Mouse (Mus musculus) CH12.LX (cell line): Measurements from ENCODE around the gene Zbtb7a.

Experiments used
- CTCF ChIP-seq, 2 experiments: IDR thresholded peaks in 1 of 2; conservative IDR thresholded peaks in 1 of 2; 2 replicates each; pipeline ENCODE4 v1.5.1; 2011 to 2012; ENCODE audit warnings: low read depth in 2 of 2, low read length in 2 of 2, improper control_type of control experiment in 1 of 2, inconsistent platforms in 1 of 2, mild to moderate bottlenecking in 1 of 2, moderate library complexity in 1 of 2
- MEF2A ChIP-seq: IDR thresholded peaks from 2 replicates; pipeline ENCODE4 v1.6.1; 2014; ENCODE audit warnings: low read depth, mild to moderate bottlenecking, inconsistent platforms, low read length, improper control_type of control experiment, borderline replicate concordance
- MYC ChIP-seq: IDR thresholded peaks from 2 replicates; pipeline ENCODE4 v1.6.1; 2011; ENCODE audit warnings: low read depth, mild to moderate bottlenecking, improper control_type of control experiment, low read length
- POLR2A ChIP-seq: IDR thresholded peaks from 2 replicates; pipeline ENCODE4 v1.6.1; 2011; ENCODE audit warnings: low read depth, mild to moderate bottlenecking, improper control_type of control experiment, low read length
- RCOR1 ChIP-seq: conservative IDR thresholded peaks from 2 replicates; pipeline ENCODE4 v1.6.1; 2012; ENCODE audit warnings: low read depth, mild to moderate bottlenecking, inconsistent platforms, low read length, improper control_type of control experiment
- USF2 ChIP-seq: conservative IDR thresholded peaks from 2 replicates; pipeline ENCODE4 v1.6.1; 2011; ENCODE audit warnings: low read depth, low read length, improper control_type of control experiment

GRCm38 (mm10) chr10:81141455-81142210, 6.6 kb downstream of the Zbtb7a start:
- no peak for TF ChIP-seq MYC
- TF ChIP-seq USF2: no peak
- no peak for TF ChIP-seq MEF2A
- no peak for TF ChIP-seq POLR2A
- TF ChIP-seq RCOR1: no peak
- no peak for TF ChIP-seq CTCF (conservative IDR thresholded peaks at IDR 0.05 in 1 of 2, IDR thresholded peaks at IDR 0.05 in 1 of 2; ENCODE audit: low read depth in 2 of 2, low read length in 2 of 2)
